Mouse (Mus musculus) liver, embryonic 13.5 days (tissue): ENCODE data around the gene Adcy1. TPM values are rescaled to one million over a fixed set of nuclear protein-coding genes. Genes with fewer than 3 reads are reported as not detected.

ENCODE experiments used
- ATAC-seq: fragments of 200-750 bp; cut with Nextera tagmentation; 2 replicates; pipeline ENCODE4 v1.8.0; 2017; ENCODE audit warnings: low read depth, mild to moderate bottlenecking, moderate number of reproducible peaks, moderate library complexity
- DNase-seq: peaks from one replicate; pipeline ENCODE4 v3.0.0; 2022
- H3K27ac ChIP-seq: fragments of 300-500 bp; sonication (generic); 2 replicates; pipeline ENCODE4 v1.5.1; 2015; ENCODE audit warnings: moderate library complexity, mild to moderate bottlenecking, inconsistent platforms
- H3K27me3 ChIP-seq: fragments of 300-500 bp; sonication (generic); 2 replicates; pipeline ENCODE4 v1.6.1; 2015; ENCODE audit warnings: mild to moderate bottlenecking, inconsistent platforms
- H3K36me3 ChIP-seq: fragments of 300-500 bp; sonication (generic); 2 replicates; pipeline ENCODE4 v1.6.1; 2015; ENCODE audit warnings: mild to moderate bottlenecking, inconsistent platforms
- H3K4me1 ChIP-seq: fragments of 300-500 bp; sonication (generic); replicated peaks from 2 replicates; pipeline ENCODE4 v1.6.1; 2015; ENCODE audit warnings: inconsistent platforms
- H3K4me2 ChIP-seq: fragments of 300-500 bp; sonication (generic); 2 replicates; pipeline ENCODE4 v1.6.1; 2015; ENCODE audit warnings: inconsistent platforms, mild to moderate bottlenecking, moderate library complexity
- H3K4me3 ChIP-seq: fragments of 300-500 bp; sonication (generic); replicated peaks from 2 replicates; pipeline ENCODE4 v1.5.1; 2015; ENCODE audit warnings: mild to moderate bottlenecking, inconsistent platforms
- H3K9ac ChIP-seq: fragments of 300-500 bp; sonication (generic); 2 replicates; pipeline ENCODE4 v1.6.1; 2015; ENCODE audit warnings: mild to moderate bottlenecking, inconsistent platforms
- H3K9me3 ChIP-seq: fragments of 300-500 bp; sonication (generic); replicated peaks from 2 replicates; pipeline ENCODE4 v1.6.1; 2016; ENCODE audit warnings: inconsistent platforms
- WGBS: fragments of 180-500 bp; shearing (Covaris S2); methylation state at CpG from one replicate; pipeline ENCODE4 v1.1.7; 2015; ENCODE audit not compliant: insufficient replicate concordance; 5-methylcytosine and 5-hydroxymethylcytosine counted together
- polyA plus RNA-seq: library from polyadenylated mRNA; unstranded; fragments of >200 nt; fragmentation: Nextera tagmentation; extraction: Ambion mirVana; gene quantifications from 2 replicates; pipeline ENCODE4 v1.2.1, GENCODE M21; 2015

Gene Adcy1
- polyA plus RNA-seq, 1 experiment from 2014 or later = 0.24 TPM

- Histone ChIP-seq H3K4me2 (no peak within 1 kb of the TSS), H3K4me1 (peaks cover 4% of the 10 kb centered on the region; the same call in 1 of the 2 replicates), H3K4me3 (no peak within 1 kb of the TSS), H3K36me3 (no peaks in the 10 kb centered on the region), H3K27ac (no peak within 1 kb of the TSS), H3K27me3 (no peaks in the 10 kb centered on the region), H3K9me3 (no peaks in the 10 kb centered on the region), H3K9ac (no peak within 1 kb of the TSS)
- ATAC-seq (no peak), DNase-seq (no peak)
- WGBS = 73% methylated on average over 13 of the region's 13 CpGs
Observed at GRCm38 (mm10) chr11:7188469-7188868, 125.2 kb downstream of the Adcy1 start, which contains the start of gene Gm11985. Gm11985 (minus strand) TSS chr11:7188569.

GRCm38 (mm10) chr11:7192710-7193109 is 129.4 kb downstream of the Adcy1 start:
- 41% methylated on average over 6 of the region's 6 CpGs for WGBS
- Histone ChIP-seq H3K4me3 (no peak overlapping the region), H3K4me1 (peaks cover 10% of the 10 kb centered on the region; the same call in 1 of the 2 replicates), H3K9me3 (no peaks in the 10 kb centered on the region), H3K4me2 (no peak overlapping the region), H3K9ac (no peak overlapping the region), H3K27ac (peak overlapping the region; percentile 44), H3K27me3 (no peaks in the 10 kb centered on the region), H3K36me3 (no peaks in the 10 kb centered on the region)
- ATAC-seq = peak; percentile 53
- DNase-seq = no peak

- no peak for DNase-seq
- Histone ChIP-seq H3K9me3 (no peaks in the 10 kb centered on the region), H3K4me3 (no peak overlapping the region), H3K27ac (peak overlapping the region; percentile 9; the same call in 1 of the 2 replicates), H3K36me3 (no peaks in the 10 kb centered on the region), H3K4me1 (peaks cover 10% of the 10 kb centered on the region; the same call in 1 of the 2 replicates), H3K4me2 (no peak overlapping the region), H3K9ac (no peak overlapping the region), H3K27me3 (no peaks in the 10 kb centered on the region)
- 52% methylated on average over 9 of the region's 9 CpGs for WGBS
- ATAC-seq = no peak
Observed at GRCm38 (mm10) chr11:7193134-7193533, 129.8 kb downstream of the Adcy1 start.

GRCm38 (mm10) chr11:7194432-7195311 is 131.4 kb downstream of the Adcy1 start:
- no peaks in the 10 kb centered on the region for H3K9me3 ChIP-seq
- no peaks in the 10 kb centered on the region for H3K27me3 ChIP-seq
- H3K4me1 ChIP-seq = peaks cover 10% of the 10 kb centered on the region; the same call in 1 of the 2 replicates
- 66% methylated on average over 10 of the region's 10 CpGs for WGBS
- H3K4me3 ChIP-seq = no peak overlapping the region
- no peak overlapping the region for H3K4me2 ChIP-seq
- H3K36me3 ChIP-seq = no peaks in the 10 kb centered on the region
- DNase-seq = no peak
- no peak overlapping the region; the same call in 1 of the 2 replicates for H3K27ac ChIP-seq
- peak; percentile 13; the same call in 1 of the 2 replicates for ATAC-seq
- H3K9ac ChIP-seq = no peak overlapping the region

GRCm38 (mm10) chr11:7195312-7195685 is 132.0 kb downstream of the Adcy1 start:
- WGBS = 62% methylated on average over 4 of the region's 4 CpGs
- Histone ChIP-seq H3K4me3 (no peak overlapping the region), H3K4me1 (peaks cover 10% of the 10 kb centered on the region; the same call in 1 of the 2 replicates), H3K4me2 (no peak overlapping the region), H3K9ac (no peak overlapping the region), H3K27me3 (no peaks in the 10 kb centered on the region), H3K9me3 (no peaks in the 10 kb centered on the region), H3K36me3 (no peaks in the 10 kb centered on the region), H3K27ac (no peak overlapping the region)
- ATAC-seq = no peak
- DNase-seq = no peak

GRCm38 (mm10) chr11:7197491-7197941 is 134.2 kb downstream of the Adcy1 start, which contains the start of gene Igfbp1:
Igfbp1 (plus strand) TSS chr11:7197782.
- no peaks in the 10 kb centered on the region for H3K27me3 ChIP-seq
- peak within 1 kb of the TSS; percentile 41 for H3K4me2 ChIP-seq
- no peaks in the 10 kb centered on the region for H3K9me3 ChIP-seq
- DNase-seq (peak; percentile 11), ATAC-seq (peak; percentile 69)
- H3K4me1 ChIP-seq = 0 out of 2 replicates have a peak, but pooled peaks cover 6% of the 10 kb centered on the region
- peak within 1 kb of the TSS; percentile 51 for H3K4me3 ChIP-seq
- peak within 1 kb of the TSS; percentile 56 for H3K9ac ChIP-seq
- H3K36me3 ChIP-seq = no peaks in the 10 kb centered on the region
- peak within 1 kb of the TSS; percentile 74 for H3K27ac ChIP-seq
- WGBS = 59% methylated on average over 12 of the region's 12 CpGs

GRCm38 (mm10) chr11:7198006-7198405 is 134.7 kb downstream of the Adcy1 start:
- H3K4me1 ChIP-seq = 0 out of 2 replicates have a peak, but pooled peaks cover 6% of the 10 kb centered on the region
- H3K27me3 ChIP-seq = no peaks in the 10 kb centered on the region
- peak; percentile 11 for ATAC-seq
- peak overlapping the region; percentile 56 for H3K9ac ChIP-seq
- H3K9me3 ChIP-seq = no peaks in the 10 kb centered on the region
- no peak for DNase-seq
- H3K4me2 ChIP-seq = peak overlapping the region; percentile 41
- peak overlapping the region; percentile 51 for H3K4me3 ChIP-seq
- H3K36me3 ChIP-seq = no peaks in the 10 kb centered on the region
- H3K27ac ChIP-seq = peak overlapping the region; percentile 37; the same call in 1 of the 2 replicates
- 74% methylated on average over 19 of the region's 19 CpGs for WGBS

GRCm38 (mm10) chr11:7198481-7199256 is 135.4 kb downstream of the Adcy1 start:
- H3K9me3 ChIP-seq = no peaks in the 10 kb centered on the region
- peak overlapping the region; percentile 41 for H3K4me2 ChIP-seq
- 0 out of 2 replicates have a peak, but pooled peaks cover 5% of the 10 kb centered on the region for H3K4me1 ChIP-seq
- 0 out of 2 replicates have a peak overlapping the region, but pooled peaks have one; percentile 37 for H3K27ac ChIP-seq
- no peak for DNase-seq
- H3K27me3 ChIP-seq = no peaks in the 10 kb centered on the region
- ATAC-seq = no peak
- peak overlapping the region; percentile 56 for H3K9ac ChIP-seq
- no peaks in the 10 kb centered on the region for H3K36me3 ChIP-seq
- H3K4me3 ChIP-seq = peak overlapping the region; percentile 51
- 43% methylated on average over 10 of the region's 10 CpGs for WGBS

GRCm38 (mm10) chr11:7199736-7200392 is 136.6 kb downstream of the Adcy1 start:
- H3K27me3 ChIP-seq = no peaks in the 10 kb centered on the region
- H3K4me3 ChIP-seq = peak overlapping the region; percentile 51; the same call in 1 of the 2 replicates
- no peak for DNase-seq
- H3K27ac ChIP-seq = no peak overlapping the region
- H3K4me1 ChIP-seq = no peaks in the 10 kb centered on the region
- WGBS = 38% methylated on average over 14 of the region's 14 CpGs
- no peak overlapping the region for H3K9ac ChIP-seq
- ATAC-seq = no peak
- no peaks in the 10 kb centered on the region for H3K9me3 ChIP-seq
- H3K4me2 ChIP-seq = peak overlapping the region; percentile 41
- no peaks in the 10 kb centered on the region for H3K36me3 ChIP-seq

GRCm38 (mm10) chr11:7200393-7200783 is 137.1 kb downstream of the Adcy1 start:
- ATAC-seq (no peak), DNase-seq (no peak)
- Histone ChIP-seq H3K27me3 (no peaks in the 10 kb centered on the region), H3K9me3 (no peaks in the 10 kb centered on the region), H3K27ac (no peak overlapping the region), H3K4me2 (no peak overlapping the region), H3K4me1 (no peaks in the 10 kb centered on the region), H3K36me3 (no peaks in the 10 kb centered on the region), H3K4me3 (no peak overlapping the region), H3K9ac (no peak overlapping the region)
- WGBS = 62% methylated on average over 9 of the region's 9 CpGs
